Mouse (Mus musculus) spleen, postnatal 36 days (tissue): ENCODE results near the gene Foxp1.

Source experiments
- DNase-seq, 2 experiments: peaks; one replicate each; pipeline ENCODE4 v3.0.0; 2022; ENCODE audit warnings: low spot score in 2 of 2, mixed read lengths in 1 of 2

Foxp1 gene

DNA sequence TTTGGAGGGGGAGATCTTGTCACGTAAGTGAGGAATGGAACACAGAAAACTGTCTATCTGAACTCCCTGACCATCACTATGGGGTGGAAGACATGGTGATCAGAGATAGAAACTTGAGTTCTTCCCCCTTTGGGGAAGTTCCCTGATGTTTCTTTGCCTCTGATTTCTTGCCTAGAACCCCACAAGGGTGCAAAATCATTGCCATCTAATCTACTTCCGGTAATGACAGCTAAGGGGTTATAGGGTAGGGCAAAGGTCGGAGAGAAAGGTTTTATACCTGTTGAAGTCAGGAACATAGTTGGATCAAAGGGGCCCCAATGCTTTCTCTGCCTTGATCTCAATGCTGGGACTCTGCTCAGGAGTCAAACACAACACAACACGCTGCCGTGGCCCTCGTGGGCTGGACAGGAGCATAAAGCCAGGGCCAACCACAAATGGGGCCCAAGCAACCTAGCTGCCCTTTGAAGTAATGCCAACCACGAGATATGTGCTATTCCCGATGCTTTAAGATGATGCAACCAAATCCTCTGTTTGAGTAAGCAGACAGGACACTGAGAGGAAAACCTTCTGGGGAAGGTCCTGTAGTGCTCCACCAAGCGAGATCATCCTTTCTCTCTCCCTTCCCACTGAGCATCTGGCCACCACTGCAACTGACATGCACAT lies 163.4 kb downstream of the Foxp1 start:
- DNase-seq = peak in 1 of 2 experiments; percentile 19

DNA sequence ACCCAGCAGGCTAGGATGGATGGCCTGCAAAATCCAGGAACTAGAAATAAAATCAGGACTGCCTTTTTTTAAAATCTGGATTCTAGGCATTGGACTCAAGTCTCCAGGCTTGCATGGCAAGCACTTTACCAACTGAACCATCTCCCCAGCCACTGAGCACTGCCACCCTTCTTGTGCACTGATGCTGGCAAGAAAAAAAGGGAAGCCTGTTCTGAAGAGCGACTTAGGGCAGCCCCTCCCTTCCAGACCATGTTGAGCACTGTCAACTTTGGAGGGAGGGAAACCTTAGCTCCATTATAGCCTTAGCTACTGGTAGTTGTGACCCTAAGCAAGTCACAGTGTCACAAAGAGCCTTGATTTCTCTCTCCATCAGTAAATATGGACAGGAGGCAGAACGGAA lies 164.6 kb downstream of the Foxp1 start:
- DNase-seq = peak; percentile 48

DNA sequence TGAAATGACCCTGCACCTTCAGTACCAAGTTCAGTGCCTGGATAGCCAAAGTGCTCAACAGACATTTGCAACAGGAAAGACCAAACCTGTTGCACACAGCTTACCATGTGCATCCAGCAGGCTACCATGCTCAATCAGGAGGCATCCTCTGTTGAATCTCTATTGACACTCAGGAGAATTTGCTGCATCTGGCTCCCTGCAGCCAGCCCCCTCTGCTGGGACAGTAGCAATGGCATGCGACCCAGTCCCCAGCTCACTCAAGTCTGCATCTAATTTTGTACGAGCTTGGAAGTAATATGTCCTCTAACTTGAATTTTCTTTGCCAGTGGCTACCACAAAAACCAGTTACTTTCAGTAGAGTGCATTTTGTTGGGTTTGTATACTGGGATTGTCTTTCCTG lies 168.2 kb downstream of the Foxp1 start:
- DNase-seq = no peak

DNA sequence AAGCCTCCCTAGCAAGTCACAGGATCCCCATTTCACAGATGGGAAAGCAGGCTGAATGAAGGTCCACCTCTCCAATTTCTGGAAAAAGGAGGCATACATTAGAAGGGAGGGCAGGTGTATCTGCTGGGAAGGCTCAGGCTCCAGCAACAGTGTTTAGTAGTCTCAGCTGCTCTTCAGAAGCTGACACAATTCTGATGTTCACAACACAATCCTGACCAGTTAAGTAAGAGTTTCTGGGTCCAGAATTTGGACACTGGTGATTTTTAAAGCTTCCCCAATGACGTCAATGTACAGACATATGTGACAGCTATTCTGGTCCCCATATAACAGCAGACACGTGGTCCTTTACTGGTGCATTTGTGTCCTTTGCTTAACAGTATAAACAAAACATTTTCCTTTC lies 169.1 kb downstream of the Foxp1 start:
- no peak for DNase-seq

DNA sequence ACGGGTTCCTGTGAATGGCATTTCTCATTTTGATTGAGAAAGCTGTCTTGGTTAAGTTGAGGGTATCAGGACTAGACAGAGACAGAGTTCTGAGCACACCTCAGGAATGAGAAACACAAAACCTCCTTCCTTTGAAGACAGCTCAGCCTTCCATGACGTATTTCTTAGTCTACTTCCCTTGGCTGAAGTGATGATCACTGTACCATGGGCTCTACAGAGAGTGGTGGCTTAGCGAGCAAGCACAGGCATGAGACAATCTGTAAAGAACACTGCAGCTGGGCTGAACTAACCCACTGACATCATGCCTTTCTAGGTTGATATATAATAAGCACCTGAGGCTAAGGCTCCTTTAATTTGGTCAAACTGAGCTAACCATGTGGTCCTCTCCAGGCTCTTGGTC lies 172.0 kb downstream of the Foxp1 start:
- DNase-seq = peak; percentile 17 to 24

DNA sequence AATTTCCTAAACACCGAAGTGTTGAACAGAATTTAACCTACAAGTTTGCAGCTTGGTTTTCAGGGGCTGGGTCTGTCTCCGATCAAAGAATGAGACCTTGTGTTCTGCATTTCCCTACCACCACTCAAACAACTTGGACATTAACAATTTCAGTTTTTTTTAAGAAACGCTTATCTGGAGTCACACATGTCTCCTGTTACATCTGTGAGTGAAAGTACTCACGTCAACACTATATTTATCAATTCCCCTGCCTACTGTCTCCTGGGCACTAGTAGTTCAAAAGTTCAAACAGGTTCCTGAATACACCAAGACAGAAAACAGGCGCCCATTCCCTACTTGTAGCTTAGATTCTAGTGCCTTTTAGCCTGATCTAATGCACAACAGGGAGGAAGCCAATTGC lies 172.4 kb downstream of the Foxp1 start:
- DNase-seq = no peak

DNA sequence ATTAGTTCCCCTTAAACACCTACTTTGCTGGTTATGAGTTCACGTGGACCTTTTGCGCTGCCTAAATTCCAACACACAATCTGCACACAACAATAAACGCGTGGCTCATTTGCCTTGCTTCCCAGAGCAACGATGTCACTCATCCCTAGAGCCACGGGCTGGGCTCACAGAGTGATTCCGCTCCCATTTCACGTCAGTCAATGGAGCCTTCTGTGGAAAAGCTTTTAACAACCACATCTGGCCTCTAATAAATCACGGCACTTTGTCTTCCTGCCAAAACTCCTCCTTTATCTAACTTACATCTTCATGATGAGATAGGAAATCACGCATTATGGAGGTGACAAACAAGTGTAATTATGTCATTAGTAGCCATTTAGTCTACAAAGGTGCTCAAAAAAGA lies 174.7 kb downstream of the Foxp1 start:
- no peak for DNase-seq

DNA sequence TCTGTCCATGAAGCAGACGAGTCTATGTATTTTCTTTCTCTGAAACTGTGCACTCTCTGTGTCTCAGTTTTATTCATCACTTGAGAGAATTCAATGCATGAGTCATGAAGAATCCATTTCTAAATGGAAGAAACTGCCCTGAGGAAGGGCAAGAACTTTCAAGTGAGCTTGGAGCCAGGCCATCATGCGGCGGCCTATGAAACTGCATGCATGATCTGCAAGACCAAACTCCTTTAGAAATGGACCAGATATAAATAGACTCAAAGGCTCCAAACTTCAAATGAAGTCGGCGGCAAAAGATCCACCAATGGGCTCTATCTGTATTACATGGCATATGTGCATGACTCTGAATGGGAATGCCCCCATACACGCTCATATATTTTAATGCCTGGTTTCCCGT lies 177.6 kb downstream of the Foxp1 start:
- no peak for DNase-seq

DNA sequence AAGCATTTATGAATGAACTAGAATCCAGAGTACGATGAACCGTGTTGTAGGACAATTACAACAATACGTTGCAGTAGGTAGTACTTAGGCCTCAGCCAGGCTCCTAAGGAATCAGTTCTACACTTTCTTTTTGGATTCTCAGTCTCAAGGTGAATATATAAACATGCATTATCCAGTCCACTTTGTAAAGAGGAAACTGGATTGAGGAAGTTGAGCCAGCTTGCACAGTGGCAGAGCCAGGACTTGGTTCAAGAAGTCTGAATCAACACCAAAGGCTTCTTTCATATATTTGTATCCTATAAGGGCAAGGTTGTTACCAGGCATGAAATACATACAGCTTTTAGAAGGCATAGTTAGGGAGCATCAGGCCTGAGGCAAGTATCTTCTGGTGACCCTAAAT lies 178.2 kb downstream of the Foxp1 start:
- no peak for DNase-seq

DNA sequence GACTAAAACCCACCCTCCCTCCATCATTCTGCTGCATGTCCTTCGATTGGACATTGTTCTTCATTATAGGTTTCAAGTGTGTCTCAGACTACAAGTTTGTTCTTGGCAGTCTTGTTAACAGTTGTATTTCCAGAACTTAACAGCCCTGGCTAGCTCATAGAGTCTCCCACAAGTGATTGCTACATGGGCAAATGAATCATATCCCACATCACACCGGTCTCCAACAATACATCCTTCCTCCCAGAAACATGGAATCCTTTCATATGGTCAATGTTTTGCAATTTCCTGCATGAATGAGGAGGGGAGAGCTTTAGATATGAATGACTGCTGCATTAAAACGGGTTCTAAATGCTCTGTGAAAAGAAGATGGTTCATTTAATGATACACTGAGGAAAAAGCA lies 178.7 kb downstream of the Foxp1 start:
- DNase-seq = no peak

DNA sequence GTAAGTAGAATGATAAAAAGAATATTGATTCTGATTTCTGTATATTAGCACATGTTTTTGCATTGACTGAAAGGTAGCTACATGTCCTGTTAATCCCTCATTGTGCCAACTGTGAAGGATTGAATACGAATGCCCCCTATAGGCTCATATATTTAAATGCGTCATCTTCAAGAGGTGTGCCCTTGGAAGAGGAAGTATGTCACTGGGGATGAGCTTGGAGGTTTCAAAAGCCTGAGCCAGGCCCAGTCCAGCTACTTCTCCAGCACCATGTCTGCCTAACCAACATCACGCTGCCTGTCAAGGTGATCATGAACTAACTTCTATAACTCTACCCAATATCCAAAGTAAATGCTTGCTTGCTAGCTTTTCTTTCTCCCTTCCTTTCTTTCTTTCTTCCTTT lies 180.1 kb downstream of the Foxp1 start:
- DNase-seq = peak; percentile 39 to 43

DNA sequence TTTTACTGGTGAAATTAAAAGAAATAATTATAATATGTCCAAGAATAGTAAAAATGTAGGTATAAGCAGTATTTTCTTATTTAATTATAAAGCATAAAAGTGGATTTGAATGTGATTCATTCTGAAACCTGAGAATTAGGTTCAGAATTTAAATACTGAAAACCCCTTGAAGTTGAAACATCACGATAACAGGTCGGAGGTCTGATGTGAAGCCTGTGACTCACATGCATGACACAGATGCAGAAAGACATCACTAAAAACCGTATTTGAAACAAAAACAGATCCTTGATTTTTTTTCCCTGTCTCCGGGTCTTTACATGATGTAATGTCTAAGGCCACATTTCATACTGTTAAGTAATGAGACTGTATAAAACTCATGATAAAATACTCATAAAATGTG lies 181.6 kb downstream of the Foxp1 start:
- DNase-seq = no peak

DNA sequence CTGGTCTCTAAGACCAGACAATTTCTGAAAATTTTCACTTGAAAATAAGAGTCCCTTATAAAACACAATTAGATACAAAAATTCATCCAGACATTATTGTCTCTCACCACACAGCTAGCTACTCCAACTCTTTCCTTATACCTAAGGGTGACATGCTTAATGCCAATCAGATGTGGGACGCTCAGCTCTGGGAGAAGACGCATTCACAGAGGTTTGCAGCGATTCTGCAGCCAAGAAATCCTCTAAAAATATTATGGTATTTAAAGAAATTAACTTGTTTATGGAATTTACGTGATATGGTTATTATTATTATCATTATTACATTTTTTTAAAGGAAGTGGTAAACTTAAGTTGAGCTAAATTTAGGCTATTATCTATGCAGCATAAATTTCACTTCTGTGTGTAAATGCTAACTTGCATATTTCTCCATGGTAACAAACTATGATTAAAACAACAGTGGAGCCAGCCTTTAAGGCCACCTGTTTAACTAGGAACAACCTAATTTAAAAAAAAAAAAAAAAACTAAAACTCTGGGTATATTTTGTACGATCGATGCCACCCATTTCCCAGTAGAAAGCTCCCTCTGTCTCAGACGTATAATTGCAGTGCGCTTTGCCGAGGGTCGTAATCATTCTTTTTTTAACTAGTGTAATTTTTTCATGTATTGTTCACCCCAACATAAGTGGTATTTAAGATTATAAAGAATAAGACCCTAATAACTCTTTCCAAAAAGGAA lies 182.4 kb downstream of the Foxp1 start:
- DNase-seq = no peak

DNA sequence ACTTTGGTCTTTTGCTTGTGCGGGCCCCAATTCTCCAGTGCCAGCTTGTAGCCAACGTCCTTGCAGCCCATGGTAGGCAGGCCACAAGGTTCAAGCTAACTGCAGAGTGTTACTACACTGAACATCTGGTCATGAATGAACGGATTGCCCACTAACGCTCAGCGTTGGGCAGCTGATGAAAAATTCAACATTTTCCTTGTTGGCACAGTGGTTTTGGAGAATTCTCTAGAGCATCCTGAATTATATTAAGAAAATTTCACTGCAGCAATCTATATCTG lies 183.2 kb downstream of the Foxp1 start:
- DNase-seq = peak in 1 of 2 experiments; percentile 25

DNA sequence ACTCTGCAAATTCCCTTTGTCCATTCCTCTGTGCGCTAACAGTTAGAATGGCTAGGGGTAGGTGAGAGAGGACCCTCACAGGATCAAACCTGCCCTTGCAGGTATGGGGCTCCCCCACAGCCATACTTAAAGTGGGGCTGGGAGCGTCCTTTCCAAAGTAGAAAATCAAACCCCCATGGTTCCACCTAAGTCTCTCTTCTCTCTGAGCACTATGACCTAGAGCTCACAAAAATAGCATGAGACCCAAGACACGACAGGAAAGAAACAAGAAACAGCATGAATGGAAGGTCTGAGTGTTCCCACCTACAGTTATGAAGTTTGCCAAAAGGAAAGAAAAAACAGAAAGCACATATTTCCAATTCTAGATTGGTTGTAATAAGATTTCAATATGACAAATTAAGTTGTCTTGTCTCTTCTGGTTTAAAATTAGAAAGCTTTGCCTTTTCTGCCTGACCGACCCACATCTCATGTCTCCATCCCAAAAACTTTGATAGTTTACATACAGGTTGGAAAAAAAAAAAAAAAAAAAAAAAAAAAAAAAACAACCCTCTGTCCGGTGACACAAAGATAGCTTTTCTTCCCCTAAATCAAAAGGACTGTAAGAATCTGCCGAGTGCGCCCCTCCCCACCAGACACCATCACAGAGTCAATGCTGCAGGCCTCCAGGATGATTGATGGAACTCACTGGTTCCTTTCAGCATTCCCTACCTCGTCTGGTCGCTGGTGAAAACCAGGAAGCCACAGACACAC lies 183.8 kb downstream of the Foxp1 start:
- DNase-seq = peak in 1 of 2 experiments; percentile 32

DNA sequence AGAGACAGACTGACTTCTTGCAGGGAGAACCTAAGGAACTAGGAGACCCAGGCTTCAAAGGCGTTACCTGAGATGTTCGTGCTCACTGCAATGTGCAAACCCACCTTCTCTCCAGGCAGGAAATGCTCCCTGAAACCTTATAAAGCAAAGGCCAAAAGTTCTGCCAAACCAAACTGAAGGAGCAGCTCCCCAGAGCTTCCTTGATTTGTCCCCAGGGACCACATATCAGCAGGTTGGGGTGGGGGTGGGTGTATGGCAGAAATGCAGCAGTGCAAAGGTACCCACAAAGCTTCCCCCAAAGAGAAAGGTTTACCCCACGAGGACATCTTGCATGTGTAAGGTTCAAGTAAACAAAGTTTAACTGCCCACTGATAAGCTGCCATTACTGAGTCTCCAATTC lies 184.3 kb downstream of the Foxp1 start:
- peak in 1 of 2 experiments; percentile 16 for DNase-seq

DNA sequence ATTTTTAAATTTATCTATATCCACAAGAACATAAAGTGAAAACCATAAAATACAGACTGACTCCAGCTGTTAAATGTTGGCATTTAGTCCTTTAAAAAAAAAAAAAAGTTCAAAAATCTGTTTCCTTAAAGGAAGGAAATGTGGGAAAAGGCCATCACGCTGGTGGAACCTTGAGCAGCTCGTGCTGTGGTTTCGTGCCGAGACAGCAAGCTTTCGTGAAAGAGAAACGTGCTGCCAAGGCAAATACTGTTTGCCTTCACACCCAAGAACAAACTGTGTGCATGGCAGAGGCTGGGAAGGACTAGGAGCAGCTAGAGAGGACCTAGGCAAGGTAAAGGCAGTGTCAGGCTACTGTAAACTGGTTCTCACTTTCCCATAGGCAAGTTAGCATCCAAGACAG lies 184.9 kb downstream of the Foxp1 start:
- DNase-seq = peak; percentile 24 to 43

DNA sequence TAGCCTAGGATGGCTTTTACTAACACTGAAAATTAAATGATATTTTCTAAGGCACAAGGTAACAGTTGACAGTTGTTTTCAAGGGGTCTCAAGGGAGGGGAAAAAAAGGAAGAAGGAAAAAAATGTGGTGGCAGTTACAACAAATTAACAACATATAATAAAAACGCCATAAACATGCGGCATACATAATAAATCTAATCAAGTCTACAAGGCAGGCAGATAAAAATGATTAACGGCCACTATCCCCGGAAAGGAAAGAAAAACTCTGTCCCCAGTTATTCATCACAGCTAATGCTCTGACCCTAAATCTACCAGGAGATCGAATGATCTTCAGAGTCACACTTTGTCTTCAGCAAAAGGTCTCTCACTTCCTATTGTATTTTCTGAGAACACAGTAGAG lies 186.3 kb downstream of the Foxp1 start:
- peak in 1 of 2 experiments; percentile 22 for DNase-seq

DNA sequence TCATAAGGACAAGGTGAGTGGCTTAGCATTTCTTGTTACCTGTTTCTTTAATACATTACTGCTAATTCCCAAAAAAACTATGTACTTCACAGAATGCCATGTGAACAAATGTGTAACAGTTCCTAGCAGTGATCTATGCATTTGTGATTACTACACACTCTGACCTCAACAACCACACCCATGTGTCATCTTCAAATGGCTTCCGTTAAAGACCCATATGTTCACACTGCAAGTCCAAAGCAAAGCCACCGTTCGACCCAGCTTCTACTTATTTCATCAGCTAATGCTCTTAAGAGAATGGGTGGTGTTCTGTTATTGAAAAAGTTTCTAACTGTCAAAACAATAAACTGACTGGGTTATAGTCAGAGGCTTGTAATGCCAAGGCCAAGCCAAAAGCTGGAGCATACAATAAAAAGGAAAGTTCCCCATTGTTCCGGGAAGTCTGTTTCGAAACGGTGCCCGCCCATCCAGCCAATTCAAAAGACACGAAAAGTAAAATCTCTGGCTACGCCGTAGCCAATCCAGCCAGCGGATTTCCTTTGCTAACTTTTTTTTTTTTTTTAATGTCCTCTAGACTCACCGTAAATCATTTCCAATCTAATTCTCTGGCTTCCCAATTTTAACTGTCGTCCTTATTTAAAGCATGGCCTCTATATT lies 187.2 kb downstream of the Foxp1 start:
- DNase-seq = peak in 1 of 2 experiments; percentile 30

DNA sequence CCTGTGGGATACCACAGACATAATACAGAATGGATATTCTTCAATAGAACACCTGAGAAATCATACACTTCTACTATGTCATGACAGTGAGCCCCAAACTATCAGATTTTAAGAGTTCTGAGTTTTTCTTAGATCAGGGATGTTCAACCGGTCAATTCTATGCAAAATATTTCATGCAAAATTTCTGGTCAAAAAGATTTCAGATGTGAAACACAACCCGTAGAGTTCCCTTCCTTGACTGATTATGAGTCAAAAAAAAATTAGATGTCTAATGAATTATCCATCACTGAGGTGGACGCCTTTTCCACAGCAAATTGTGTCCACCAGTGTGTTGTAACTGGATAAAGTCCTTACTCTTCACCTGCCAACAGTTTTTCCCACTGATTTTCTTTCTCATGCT lies 188.3 kb downstream of the Foxp1 start:
- peak in 1 of 2 experiments; percentile 25 for DNase-seq

DNA sequence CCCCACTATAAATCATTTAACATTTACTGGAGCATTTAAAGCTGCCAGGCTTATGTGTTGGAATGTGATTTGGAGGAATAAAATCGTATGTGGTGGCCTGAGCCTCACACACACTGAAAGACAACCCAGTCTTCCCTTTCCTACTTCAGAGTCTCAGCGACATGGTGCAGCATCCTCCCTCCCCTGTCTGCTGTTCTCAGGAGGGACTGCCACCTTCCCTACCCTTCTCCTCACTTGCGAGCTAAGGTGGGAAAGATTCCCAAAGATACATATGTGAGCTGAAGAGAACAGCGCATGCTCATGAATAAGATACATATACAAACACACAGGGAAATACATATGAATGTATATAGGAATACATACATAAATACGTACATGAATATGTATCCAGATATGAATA lies 189.4 kb downstream of the Foxp1 start:
- no peak for DNase-seq

DNA sequence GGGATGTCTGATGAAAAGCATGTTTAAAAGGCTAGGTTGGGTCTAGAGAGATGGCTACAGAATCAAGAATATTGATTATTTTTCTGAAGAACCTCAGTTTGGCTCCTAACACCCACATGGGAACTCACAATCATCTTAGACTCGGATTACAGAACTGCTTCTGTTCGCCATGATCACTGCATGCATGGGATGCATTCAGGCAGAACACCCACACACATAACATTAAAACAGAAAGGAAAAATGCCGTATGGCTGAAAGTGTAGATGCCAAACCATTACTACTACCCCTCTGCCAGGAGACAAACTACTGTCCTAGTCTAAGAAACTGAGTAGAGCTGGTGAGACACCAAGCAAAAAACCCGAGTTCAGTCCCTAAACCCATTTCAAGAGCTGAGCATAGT lies 192.4 kb downstream of the Foxp1 start:
- no peak for DNase-seq

DNA sequence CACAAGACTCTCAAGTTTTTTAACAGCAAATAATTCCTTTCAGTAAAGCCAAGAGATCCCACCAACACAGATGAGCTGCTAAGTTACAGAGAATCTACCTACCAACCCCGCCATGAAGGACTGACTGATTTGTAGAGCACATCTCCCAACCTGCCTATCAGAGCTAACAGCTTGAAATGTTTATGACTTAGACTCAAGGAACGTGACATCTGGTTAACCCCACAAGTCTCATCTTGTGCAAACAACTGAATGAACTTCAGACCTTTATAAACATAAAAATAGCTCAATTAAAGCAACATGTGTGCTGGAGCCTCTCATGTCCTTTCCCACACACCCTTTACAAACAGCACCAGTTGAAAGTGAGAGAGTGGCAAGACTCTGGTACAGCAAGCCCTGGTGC lies 193.9 kb downstream of the Foxp1 start:
- no peak for DNase-seq
